Mouse (Mus musculus): ENCODE data around the gene Morn5.

DNA sequence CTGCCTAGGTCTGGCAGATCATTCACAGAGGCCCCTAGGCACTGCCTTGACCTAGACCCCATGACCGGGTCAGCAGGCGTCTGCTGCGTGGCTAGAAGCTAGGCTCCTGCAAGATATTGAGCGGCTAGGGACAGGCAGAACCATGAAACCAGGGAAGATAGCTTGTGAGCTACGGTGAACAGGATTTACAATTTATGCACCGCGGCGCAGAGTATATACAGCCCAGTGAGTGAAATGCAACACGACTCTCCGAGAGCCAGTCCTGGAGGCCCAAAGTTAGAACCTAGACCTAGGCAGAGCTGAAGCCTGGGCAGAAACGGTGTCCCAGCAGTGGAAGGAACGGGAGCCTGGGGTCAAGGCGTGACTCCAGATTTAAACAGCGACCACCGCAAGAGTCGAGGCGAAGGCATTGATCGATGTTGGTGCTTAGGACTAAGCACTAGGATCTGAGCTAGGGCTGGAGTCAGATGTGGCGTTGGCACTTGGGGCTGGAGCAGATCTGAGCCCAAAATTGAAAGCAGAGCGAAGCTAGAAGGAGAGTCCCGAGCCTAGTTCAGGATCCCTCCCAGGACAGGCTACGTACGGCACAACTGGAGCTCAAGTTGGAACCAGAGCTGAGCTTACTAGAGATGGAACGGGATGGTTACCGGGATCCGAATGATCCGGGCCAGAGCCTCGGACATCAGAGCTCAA lies 52.8 kb downstream of the Morn5 start:
- TF ChIP-seq GATA1 (IDR thresholded peaks at IDR 0.05; ENCODE audit: borderline replicate concordance, low read length) = no peak
- TF ChIP-seq FLI1 (IDR thresholded peaks at IDR 0.05; ENCODE audit: low read length) = no peak

Measured in megakaryocyte, embryonic 14.5 days (primary cell).